Mouse (Mus musculus) olfactory bulb, adult 2 months (tissue): ENCODE data around the gene Pomc.

ENCODE experiments used
- CTCF ChIP-seq: fragments of 200-500 bp; IDR thresholded peaks from 2 replicates; pipeline ENCODE4 v1.5.1; 2012; ENCODE audit warnings: low read depth, mild to moderate bottlenecking, low read length, moderate library complexity; ENCODE audit not compliant: insufficient read depth
- POLR2A ChIP-seq: fragments of 200-500 bp; IDR thresholded peaks from 2 replicates; pipeline ENCODE4 v1.6.1; 2012; ENCODE audit warnings: mild to moderate bottlenecking, low read depth, low read length, moderate library complexity; ENCODE audit not compliant: insufficient read depth

DNA sequence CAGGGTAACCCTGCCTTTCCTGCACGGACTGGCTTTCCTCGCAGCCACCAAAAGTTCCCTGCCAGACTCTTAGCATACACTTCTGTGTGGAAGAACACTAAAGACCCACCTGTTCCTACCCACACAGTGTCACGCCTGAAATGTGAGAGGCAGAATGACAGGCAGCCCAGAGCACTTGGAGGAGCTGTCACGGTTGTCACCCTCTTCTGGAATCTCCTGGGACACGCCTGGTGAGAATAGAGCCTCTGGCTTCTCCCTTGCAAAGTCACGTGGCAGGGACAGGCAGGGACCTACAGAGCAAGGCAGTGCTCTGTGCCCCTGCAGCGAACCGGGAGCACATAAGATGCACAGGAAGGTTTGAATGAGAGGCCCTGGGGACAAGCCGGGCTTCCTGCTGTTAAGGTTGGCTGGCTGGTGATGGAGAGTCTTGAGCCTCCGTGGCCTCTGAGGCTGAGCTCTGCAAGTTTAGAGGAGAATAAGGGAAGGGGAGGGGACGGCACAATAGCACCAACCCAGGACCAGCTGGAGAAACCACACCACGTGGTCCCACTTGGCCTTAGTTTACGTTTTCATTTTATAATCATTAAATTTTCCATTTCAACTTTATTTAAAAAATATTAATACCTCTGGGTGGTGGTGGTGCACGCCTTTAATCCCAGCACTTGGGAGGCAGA, 36.9 kb upstream of the Pomc start:
- no peak for TF ChIP-seq POLR2A
- TF ChIP-seq CTCF = no peak
